10 mouse cellular contexts compared by ENCODE assay signal in genomic region chr8:70417914-70418313, GRCm38 (mm10). TPM values are rescaled to one million over a fixed set of nuclear protein-coding genes. Genes with fewer than 3 reads are reported as not detected.
DNase-seq lines count a peak whose midpoint lies in the region; ATAC-seq and TF ChIP-seq lines count a peak whose summit lies in the region.
"Had no signal": no experiment of that assay in that cellular context is flagged by ENCODE, and none has a peak within 500 bp of the region (broad histone marks: within the 10 kb centered on the region; RNA-seq: fewer than 3 reads in every experiment).

No protein-coding gene starts in this region.

- H3K4me1 ChIP-seq in intestine, postnatal 0 days (replicated peaks; ENCODE audit: control insufficient read depth, insufficient read depth, low read length) = no peaks in the 10 kb centered on the region
- H3K4me1 ChIP-seq in intestine, embryonic 16.5 days (ENCODE audit: control insufficient read depth, insufficient read depth, low read length) = peaks cover 40% of the 10 kb centered on the region
- H3K4me1 ChIP-seq in limb, embryonic 11.5 days (ENCODE audit: control insufficient read depth, insufficient read depth, low read length) = peaks cover 20% of the 10 kb centered on the region
- H3K4me1 ChIP-seq in intestine, embryonic 15.5 days (replicated peaks) = peaks cover 43% of the 10 kb centered on the region
- H3K4me1 ChIP-seq in heart, embryonic 10.5 days = peaks cover 68% of the 10 kb centered on the region

- no peaks in the 10 kb centered on the region for H3K27me3 ChIP-seq in intestine, postnatal 0 days (replicated peaks; ENCODE audit: control insufficient read depth, insufficient read depth, low read length)
- no peaks in the 10 kb centered on the region for H3K27me3 ChIP-seq in intestine, embryonic 16.5 days (replicated peaks; ENCODE audit: control insufficient read depth, insufficient read depth, low read length)
- H3K27me3 ChIP-seq in limb, embryonic 11.5 days (ENCODE audit: control insufficient read depth, insufficient read depth, low read length) = no peaks in the 10 kb centered on the region
- H3K27me3 ChIP-seq in intestine, embryonic 15.5 days (replicated peaks) = no peaks in the 10 kb centered on the region
- H3K27me3 ChIP-seq in heart, embryonic 10.5 days (ENCODE audit: insufficient read depth, poor library complexity, severe bottlenecking) = no peaks in the 10 kb centered on the region

- 63% methylated on average over 10 of the region's 10 CpGs for WGBS in intestine, postnatal 0 days
- 43% methylated on average over 10 of the region's 10 CpGs for WGBS in intestine, embryonic 16.5 days
- 56% methylated on average over 10 of the region's 10 CpGs for WGBS in limb, embryonic 11.5 days
- 40% methylated on average over 10 of the region's 10 CpGs for WGBS in intestine, embryonic 15.5 days
- WGBS in heart, embryonic 10.5 days = 37% methylated on average over 10 of the region's 10 CpGs

- DNase-seq in brain, adult 2 months (ENCODE audit: low read depth, low spot score) = peak; percentile 95
- DNase-seq in frontal cortex, postnatal 10 days (ENCODE audit: low spot score in 2 of 2) = peak; percentile 58 to 66
- DNase-seq in limb, embryonic 11.5 days (ENCODE audit: low spot score) = peak; percentile 33
- no peak for DNase-seq in adipocyte (ENCODE audit: low spot score)
- no peak for DNase-seq in heart, embryonic 10.5 days (ENCODE audit: low spot score)

- H3K9ac ChIP-seq in intestine, postnatal 0 days (ENCODE audit: low read depth, low read length) = no peak overlapping the region
- no peak overlapping the region for H3K9ac ChIP-seq in intestine, embryonic 16.5 days (ENCODE audit: low read depth, low read length)
- no peak overlapping the region for H3K9ac ChIP-seq in limb, embryonic 11.5 days (ENCODE audit: low read length)
- no peak overlapping the region for H3K9ac ChIP-seq in intestine, embryonic 15.5 days

- H3K36me3 ChIP-seq in intestine, postnatal 0 days (ENCODE audit: control insufficient read depth, insufficient read depth) = no peaks in the 10 kb centered on the region; the same call in 1 of the 2 replicates
- H3K36me3 ChIP-seq in intestine, embryonic 16.5 days (ENCODE audit: control insufficient read depth, insufficient read depth, low read length) = no peaks in the 10 kb centered on the region
- H3K36me3 ChIP-seq in limb, embryonic 11.5 days (ENCODE audit: control insufficient read depth, insufficient read depth, low read length) = no peaks in the 10 kb centered on the region
- no peaks in the 10 kb centered on the region for H3K36me3 ChIP-seq in intestine, embryonic 15.5 days
- H3K36me3 ChIP-seq in heart, embryonic 10.5 days = peaks cover 3% of the 10 kb centered on the region; the same call in 1 of the 2 replicates

- H3K4me3 ChIP-seq in intestine, postnatal 0 days (ENCODE audit: low read depth, low read length) = no peak overlapping the region
- H3K4me3 ChIP-seq in intestine, embryonic 16.5 days (ENCODE audit: low read length) = no peak overlapping the region
- H3K4me3 ChIP-seq in limb, embryonic 11.5 days (ENCODE audit: low read depth, low read length) = no peak overlapping the region
- no peak overlapping the region for H3K4me3 ChIP-seq in intestine, embryonic 15.5 days (replicated peaks)
- H3K4me3 ChIP-seq in heart, embryonic 10.5 days = no peak overlapping the region
- H3K4me3 ChIP-seq: forebrain, embryonic 10.5 days had no signal

- no peak overlapping the region for H3K27ac ChIP-seq in intestine, postnatal 0 days (ENCODE audit: low read depth, low read length)
- H3K27ac ChIP-seq in intestine, embryonic 16.5 days (ENCODE audit: low read length) = no peak overlapping the region
- 0 out of 2 replicates have a peak overlapping the region, but pooled peaks have one; percentile 22 for H3K27ac ChIP-seq in limb, embryonic 11.5 days (replicated peaks; ENCODE audit: low read depth, low read length)
- no peak overlapping the region for H3K27ac ChIP-seq in intestine, embryonic 15.5 days
- no peak overlapping the region for H3K27ac ChIP-seq in heart, embryonic 10.5 days

- no peak for ATAC-seq in intestine, postnatal 0 days
- ATAC-seq in intestine, embryonic 16.5 days = no peak
- no peak for ATAC-seq in limb, embryonic 11.5 days (ENCODE audit: insufficient number of reproducible peaks, low FRiP score, low TSS enrichment, low read depth)
- no peak for ATAC-seq in intestine, embryonic 15.5 days

- no peak overlapping the region for H3K4me2 ChIP-seq in intestine, postnatal 0 days (replicated peaks; ENCODE audit: low read depth)
- no peak overlapping the region for H3K4me2 ChIP-seq in intestine, embryonic 16.5 days (ENCODE audit: low read depth, low read length)
- H3K4me2 ChIP-seq in limb, embryonic 11.5 days (ENCODE audit: low read depth, severe bottlenecking) = no peak overlapping the region
- no peak overlapping the region; the same call in 1 of the 2 replicates for H3K4me2 ChIP-seq in intestine, embryonic 15.5 days (replicated peaks)

- H3K9me3 ChIP-seq in intestine, postnatal 0 days (ENCODE audit: control insufficient read depth) = no peaks in the 10 kb centered on the region
- H3K9me3 ChIP-seq in intestine, embryonic 16.5 days (ENCODE audit: control insufficient read depth, low read length) = no peaks in the 10 kb centered on the region
- no peaks in the 10 kb centered on the region for H3K9me3 ChIP-seq in limb, embryonic 11.5 days (ENCODE audit: control insufficient read depth, low read length)
- H3K9me3 ChIP-seq in intestine, embryonic 15.5 days = no peaks in the 10 kb centered on the region
- H3K9me3 ChIP-seq in heart, embryonic 10.5 days = no peaks in the 10 kb centered on the region
- H3K9me3 ChIP-seq: forebrain, embryonic 10.5 days; G1E had no signal

- 0 out of 2 replicates have a peak, but pooled peaks have one; percentile 25 for TF ChIP-seq CTCF in intestine, postnatal 0 days (IDR thresholded peaks at IDR 0.05; ENCODE audit: low read depth)

RNA-seq across cellular contexts. Expression of gene Crtc1, which starts 21.5 kb away (rescaled TPM):
- polyA plus RNA-seq in intestine, postnatal 0 days (2015; fragmentation: Nextera tagmentation; extraction: Ambion mirVana) = 8.1 and 9.2 TPM in 2 replicates
- 12.9 and 16.4 TPM in 2 replicates for polyA plus RNA-seq in intestine, embryonic 16.5 days (2015; fragmentation: Nextera tagmentation; extraction: Ambion mirVana)
- polyA plus RNA-seq in limb, embryonic 11.5 days (2014; fragmentation: Nextera tagmentation; extraction: Ambion mirVana) = 16.6 and 19.8 TPM in 2 replicates
- 14.8 and 15.0 TPM in 2 replicates for polyA plus RNA-seq in intestine, embryonic 15.5 days (2015; fragmentation: Nextera tagmentation; extraction: Ambion mirVana)
- 13.0 and 15.8 TPM in 2 replicates for polyA plus RNA-seq in heart, embryonic 10.5 days (2016; fragmentation: Nextera tagmentation; extraction: Ambion mirVana)

RNA-seq across cellular contexts. Expression of gene Comp, which starts 44.6 kb away (rescaled TPM):
- polyA plus RNA-seq in intestine, postnatal 0 days (2015; fragmentation: Nextera tagmentation; extraction: Ambion mirVana) = 0.25 and 0.41 TPM in 2 replicates
- polyA plus RNA-seq in intestine, embryonic 16.5 days (2015; fragmentation: Nextera tagmentation; extraction: Ambion mirVana) = 0.39 and 0.51 TPM in 2 replicates
- 0.43 and 0.50 TPM in 2 replicates for polyA plus RNA-seq in limb, embryonic 11.5 days (2014; fragmentation: Nextera tagmentation; extraction: Ambion mirVana)
- 0.39 and 0.82 TPM in 2 replicates for polyA plus RNA-seq in intestine, embryonic 15.5 days (2015; fragmentation: Nextera tagmentation; extraction: Ambion mirVana)
- 0.43 and 1.2 TPM in 2 replicates for polyA plus RNA-seq in heart, embryonic 10.5 days (2016; fragmentation: Nextera tagmentation; extraction: Ambion mirVana)

RNA-seq across cellular contexts. Expression of gene Klhl26, which starts 58.9 kb away (rescaled TPM):
- 9.3 and 10.5 TPM in 2 replicates for polyA plus RNA-seq in intestine, postnatal 0 days (2015; fragmentation: Nextera tagmentation; extraction: Ambion mirVana)
- polyA plus RNA-seq in intestine, embryonic 16.5 days (2015; fragmentation: Nextera tagmentation; extraction: Ambion mirVana) = 21.2 and 21.5 TPM in 2 replicates
- 18.9 and 21.7 TPM in 2 replicates for polyA plus RNA-seq in limb, embryonic 11.5 days (2014; fragmentation: Nextera tagmentation; extraction: Ambion mirVana)
- 18.7 and 20.8 TPM in 2 replicates for polyA plus RNA-seq in intestine, embryonic 15.5 days (2015; fragmentation: Nextera tagmentation; extraction: Ambion mirVana)
- polyA plus RNA-seq in heart, embryonic 10.5 days (2016; fragmentation: Nextera tagmentation; extraction: Ambion mirVana) = 15.6 and 15.7 TPM in 2 replicates

Comparison
In these comparisons a context has a peak if more than half of its experiments do, and no peak if none do; other contexts are left out.
1. DNase-seq: peak in brain, adult 2 months (single experiment), frontal cortex, postnatal 10 days (2 of 2) and limb, embryonic 11.5 days (single experiment); none in adipocyte (single experiment) and heart, embryonic 10.5 days (single experiment).